Mouse (Mus musculus) thymus, adult 2 months (tissue): ENCODE results near the gene Sema4a. TPM values are rescaled to one million over a fixed set of nuclear protein-coding genes. Genes with fewer than 3 reads are reported as not detected.

Source experiments
- DNase-seq: peaks from one replicate; pipeline ENCODE4 v3.0.0; 2021
- H3K27ac ChIP-seq: fragments of 200-500 bp; 2 replicates; pipeline ENCODE4 v1.5.1; 2012; ENCODE audit warnings: low read length, control low read depth; ENCODE audit not compliant: control insufficient read depth, insufficient read depth
- H3K27me3 ChIP-seq: fragments of 200-500 bp; 2 replicates; pipeline ENCODE4 v1.6.1; 2012; ENCODE audit warnings: mild to moderate bottlenecking, low read length, moderate library complexity, mixed read lengths; ENCODE audit not compliant: control insufficient read depth, insufficient read depth
- H3K36me3 ChIP-seq: fragments of 200-500 bp; 2 replicates; pipeline ENCODE4 v1.6.1; 2012; ENCODE audit warnings: mild to moderate bottlenecking, low read length, moderate library complexity; ENCODE audit not compliant: control insufficient read depth, insufficient read depth
- H3K4me1 ChIP-seq: fragments of 200-500 bp; replicated peaks from 2 replicates; pipeline ENCODE4 v1.6.1; 2012; ENCODE audit warnings: low read length; ENCODE audit not compliant: control insufficient read depth, insufficient read depth
- H3K4me3 ChIP-seq: fragments of 200-500 bp; 2 replicates; pipeline ENCODE4 v1.5.1; 2012; ENCODE audit warnings: mild to moderate bottlenecking, low read length, control low read depth, moderate library complexity; ENCODE audit not compliant: control insufficient read depth, insufficient read depth
- CTCF ChIP-seq: fragments of 200-500 bp; IDR thresholded peaks from 2 replicates; pipeline ENCODE4 v1.5.1; 2012; ENCODE audit warnings: mild to moderate bottlenecking, control low read depth, low read length, moderate library complexity, borderline replicate concordance; ENCODE audit not compliant: control insufficient read depth, poor library complexity, insufficient read depth; ENCODE audit errors: extremely low read depth
- POLR2A ChIP-seq: fragments of 200-500 bp; IDR thresholded peaks from 2 replicates; pipeline ENCODE4 v1.6.1; 2012; ENCODE audit warnings: mild to moderate bottlenecking, low read length, control low read depth, moderate library complexity; ENCODE audit not compliant: control insufficient read depth, poor library complexity, insufficient read depth; ENCODE audit errors: extremely low read depth
- WGBS: fragments of 180-500 bp; shearing (Covaris S2); methylation state at CpG from one replicate; pipeline ENCODE4 v1.1.7; 2018; 5-methylcytosine and 5-hydroxymethylcytosine counted together
- polyA plus RNA-seq: library from polyadenylated mRNA; depleted of rRNA; stranded (reverse); fragments of >200 nt; gene quantifications from 2 replicates; pipeline ENCODE4 v1.2.3, GENCODE M21; 2012

Sema4a gene
- polyA plus RNA-seq, 1 experiment: 109 TPM

DNA sequence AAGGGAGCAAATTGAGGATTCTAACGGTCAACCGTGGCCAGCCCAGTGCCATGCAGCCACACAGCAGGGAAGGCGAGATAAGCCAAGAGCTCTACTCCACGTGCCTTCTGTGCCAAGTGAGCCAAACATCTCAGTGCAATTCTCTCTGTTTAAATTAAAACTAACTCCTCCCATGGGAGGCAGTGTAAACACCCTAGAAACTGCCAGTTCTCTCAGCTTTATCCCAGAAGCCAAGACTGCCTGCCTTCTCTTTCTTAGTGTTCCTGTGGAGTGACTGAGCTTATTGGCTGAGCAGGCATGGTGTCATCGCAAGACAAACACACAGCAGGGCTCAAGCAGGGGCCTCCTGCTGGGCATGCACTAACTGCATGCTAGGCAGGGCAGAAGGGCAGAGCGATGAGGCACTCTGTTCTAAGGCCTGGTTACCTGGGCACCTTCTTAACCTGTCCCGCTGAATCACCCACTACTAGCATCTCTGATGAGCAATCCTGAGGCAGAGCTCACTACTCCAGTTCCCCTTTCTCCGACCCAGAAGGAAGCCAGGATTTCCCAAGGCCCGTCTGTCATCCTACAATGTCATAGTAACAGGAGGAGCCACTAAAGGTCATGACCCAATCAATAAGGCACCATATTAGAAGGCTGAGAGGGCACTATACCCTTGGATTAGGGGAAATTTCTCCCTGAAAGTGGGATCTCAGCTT is 38.8 kb downstream of the Sema4a start:
- no peak for TF ChIP-seq CTCF
- TF ChIP-seq POLR2A: no peak
- Histone ChIP-seq H3K27ac (no peak overlapping the region), H3K36me3 (peaks cover 22% of the 10 kb centered on the region), H3K4me1 (peaks cover 5% of the 10 kb centered on the region), H3K4me3 (no peak overlapping the region), H3K27me3 (no peaks in the 10 kb centered on the region)
- no peak for DNase-seq
- 94% methylated on average over 9 of the region's 9 CpGs for WGBS

DNA sequence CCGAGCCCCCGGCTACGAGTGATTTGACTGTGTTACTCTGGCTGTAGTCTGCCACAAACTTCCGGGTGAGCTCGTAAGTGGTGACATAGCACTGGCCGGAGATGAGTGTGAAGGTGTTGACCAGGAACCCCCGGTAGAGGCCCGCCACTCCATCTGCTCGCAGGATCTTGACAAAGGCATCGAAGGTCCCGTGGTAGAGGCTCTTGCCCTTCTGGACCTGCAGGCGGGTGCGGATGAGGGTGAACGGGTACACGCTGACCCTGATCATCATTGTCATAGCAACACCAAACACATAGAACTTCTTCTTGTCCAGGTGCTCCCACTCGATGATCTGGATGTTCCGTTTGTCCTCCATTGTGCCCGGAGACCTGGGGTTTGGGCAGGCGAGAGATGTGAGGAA is 40.2 kb downstream of the Sema4a start:
- WGBS: 98% methylated on average over 19 of the region's 19 CpGs
- H3K27me3 ChIP-seq: no peaks in the 10 kb centered on the region
- H3K4me1 ChIP-seq: peaks cover 5% of the 10 kb centered on the region
- peaks cover 34% of the 10 kb centered on the region for H3K36me3 ChIP-seq
- H3K4me3 ChIP-seq: no peak overlapping the region
- no peak for TF ChIP-seq POLR2A
- no peak for TF ChIP-seq CTCF
- no peak overlapping the region for H3K27ac ChIP-seq
- DNase-seq: no peak

DNA sequence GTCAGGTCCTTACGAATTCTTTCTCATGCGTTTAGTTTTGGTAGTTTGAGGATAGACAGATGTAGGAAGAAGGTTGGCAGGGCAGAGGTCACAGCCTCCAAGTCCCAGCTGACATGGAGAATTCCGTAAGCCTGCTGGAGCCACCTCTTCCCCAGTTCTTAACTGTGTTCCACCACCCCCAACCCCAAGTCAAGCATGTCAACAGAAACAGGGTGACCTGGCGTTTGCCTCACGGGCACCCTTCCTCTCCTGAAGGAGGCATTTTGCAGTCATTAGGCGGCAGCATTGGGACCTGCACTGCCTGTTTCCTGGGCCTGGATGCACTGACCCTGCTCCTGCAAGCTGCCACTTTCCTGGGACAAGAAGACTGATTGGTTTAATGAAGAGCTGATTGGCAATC is 43.0 kb downstream of the Sema4a start:
- no peak for DNase-seq
- 94% methylated on average over 6 of the region's 6 CpGs for WGBS
- Histone ChIP-seq H3K27me3 (no peaks in the 10 kb centered on the region), H3K4me3 (no peak overlapping the region), H3K36me3 (peaks cover 35% of the 10 kb centered on the region), H3K4me1 (no peaks in the 10 kb centered on the region), H3K27ac (no peak overlapping the region)
- TF ChIP-seq POLR2A: no peak
- no peak for TF ChIP-seq CTCF

GRCm38 (mm10) chr3:88415668-88416067 is 45.3 kb downstream of the Sema4a start:
- no peak overlapping the region for H3K27ac ChIP-seq
- no peak for DNase-seq
- peaks cover 35% of the 10 kb centered on the region for H3K36me3 ChIP-seq
- H3K27me3 ChIP-seq: no peaks in the 10 kb centered on the region
- TF ChIP-seq CTCF (no peak), POLR2A (no peak)
- peaks cover 2% of the 10 kb centered on the region for H3K4me1 ChIP-seq
- H3K4me3 ChIP-seq: no peak overlapping the region
- WGBS: 97% methylated on average over 4 of the region's 4 CpGs

DNA sequence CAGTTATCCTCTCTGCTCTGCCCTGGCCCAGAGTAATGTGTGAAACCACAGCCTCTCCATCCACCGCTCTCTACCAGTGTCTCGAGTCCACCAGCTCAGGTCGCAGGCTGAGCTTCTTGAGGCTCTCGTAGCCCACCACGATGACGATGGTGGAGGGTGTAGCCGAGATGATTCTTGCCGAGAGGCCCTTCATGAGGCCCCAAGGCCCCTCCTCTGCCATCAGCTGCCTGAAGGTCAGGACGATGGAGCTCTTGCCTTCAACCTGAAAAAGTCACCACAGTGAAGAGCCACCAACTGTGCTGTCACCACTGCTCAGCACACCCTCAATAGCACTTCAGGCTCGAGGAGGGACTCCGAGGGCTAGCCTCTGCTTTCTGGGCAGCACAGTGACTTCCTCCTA is 48.3 kb downstream of the Sema4a start:
- H3K36me3 ChIP-seq: peaks cover 21% of the 10 kb centered on the region
- TF ChIP-seq CTCF (no peak), POLR2A (no peak)
- DNase-seq: no peak
- H3K27ac ChIP-seq: no peak overlapping the region
- H3K4me1 ChIP-seq: peaks cover 13% of the 10 kb centered on the region
- no peaks in the 10 kb centered on the region for H3K27me3 ChIP-seq
- 94% methylated on average over 11 of the region's 11 CpGs for WGBS
- H3K4me3 ChIP-seq: no peak overlapping the region

DNA sequence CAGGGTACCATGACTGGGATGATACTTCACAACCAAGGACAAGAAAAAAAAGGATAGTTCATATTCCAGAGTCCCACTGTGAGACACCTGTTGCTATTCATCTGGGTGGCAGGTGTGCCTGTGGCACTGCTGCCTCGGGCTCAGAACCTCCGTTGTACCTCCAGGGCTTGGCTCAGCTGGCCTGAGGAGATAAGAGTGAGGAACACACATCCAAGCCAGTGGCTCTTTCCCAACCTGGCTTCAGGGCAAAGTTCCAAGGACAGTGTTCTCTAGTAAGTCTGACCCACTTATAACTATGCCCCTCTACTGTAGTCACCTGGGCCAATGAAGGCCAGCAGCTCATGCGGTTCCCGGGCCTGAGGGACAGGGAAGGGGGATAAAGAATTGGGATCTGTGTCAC is 49.3 kb downstream of the Sema4a start:
- 89% methylated on average over 4 of the region's 4 CpGs for WGBS
- DNase-seq: no peak

More for the DNA sequence above, 49.3 kb downstream of the Sema4a start:
- H3K36me3 ChIP-seq: peaks cover 13% of the 10 kb centered on the region; the same call in 1 of the 2 replicates
- no peak overlapping the region for H3K4me3 ChIP-seq
- peaks cover 13% of the 10 kb centered on the region for H3K4me1 ChIP-seq
- H3K27ac ChIP-seq: no peak overlapping the region
- no peaks in the 10 kb centered on the region for H3K27me3 ChIP-seq
- TF ChIP-seq POLR2A (no peak), CTCF (no peak)
